Mouse (Mus musculus): ENCODE results near the gene Plau. TPM values are rescaled to one million over a fixed set of nuclear protein-coding genes. Genes with fewer than 3 reads are reported as not detected.
A peak's percentile ranks its signal among the peaks of the same experiment; 100 is the strongest.

Plau gene
- polyA plus RNA-seq, 1 experiment from 2014 or later: 4.2 TPM

DNA sequence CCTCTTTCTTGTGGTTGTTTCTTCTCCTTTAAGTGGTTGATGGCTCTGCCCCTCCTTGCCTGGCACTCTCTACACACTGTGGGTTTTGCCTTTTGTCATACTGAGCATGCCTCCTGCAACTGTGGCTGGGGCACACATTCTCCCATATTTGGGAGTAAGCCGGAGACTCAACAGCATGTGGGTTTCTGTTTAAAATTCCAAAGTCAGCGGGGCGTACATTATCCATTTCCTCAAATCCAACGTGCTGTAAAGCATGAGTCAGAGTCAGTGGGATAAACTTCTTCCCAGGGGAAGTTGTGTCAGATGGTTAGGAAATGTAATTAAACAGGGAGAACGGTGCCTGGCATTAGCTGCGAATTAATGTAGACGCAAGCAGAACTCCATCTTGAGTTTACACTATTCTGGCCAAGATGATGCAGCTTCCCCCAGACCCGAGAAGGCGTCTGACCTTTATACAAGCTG, 55.5 kb downstream of the Plau start:
- no peaks in the 10 kb centered on the region for H3K36me3 ChIP-seq (ENCODE audit: control insufficient read depth, insufficient read depth, low read length)
- H3K27ac ChIP-seq (ENCODE audit: low read depth, low read length): 0 out of 2 replicates have a peak overlapping the region, but pooled peaks have one; percentile 32
- WGBS: 30% methylated on average over 9 of the region's 9 CpGs
- no peaks in the 10 kb centered on the region for H3K9me3 ChIP-seq (ENCODE audit: control insufficient read depth, low read length)
- no peak overlapping the region for H3K4me3 ChIP-seq (ENCODE audit: low read length)
- no peaks in the 10 kb centered on the region for H3K27me3 ChIP-seq (ENCODE audit: control insufficient read depth, insufficient read depth, low read length)
- no peak overlapping the region; the same call in 1 of the 2 replicates for H3K4me2 ChIP-seq (replicated peaks; ENCODE audit: low read depth, low read length)
- peak; percentile 67; the same call in 1 of the 2 replicates for ATAC-seq (ENCODE audit: low FRiP score, low TSS enrichment)
- H3K9ac ChIP-seq (ENCODE audit: low read depth, low read length): no peak overlapping the region
- H3K4me1 ChIP-seq (ENCODE audit: control insufficient read depth, insufficient read depth, low read length): 0 out of 2 replicates have a peak, but pooled peaks cover 4% of the 10 kb centered on the region

Other genes starting within 250 kb of the Plau start
- 4.8 and 10.3 TPM in 2 replicates for gene Usp54, start 195.6 kb upstream of the Plau start, polyA plus RNA-seq (2014; fragmentation: Nextera tagmentation; extraction: Ambion mirVana)
- 1.4 and 1.6 TPM in 2 replicates for gene Myoz1, start 180.1 kb upstream of the Plau start, polyA plus RNA-seq (2014; fragmentation: Nextera tagmentation; extraction: Ambion mirVana)
- 0.24 and 0.26 TPM in 2 replicates for gene Synpo2l, start 168.3 kb upstream of the Plau start, polyA plus RNA-seq (2014; fragmentation: Nextera tagmentation; extraction: Ambion mirVana)
- gene Sec24c, start 162.4 kb upstream of the Plau start, polyA plus RNA-seq (2014; fragmentation: Nextera tagmentation; extraction: Ambion mirVana): 47.7 and 93.8 TPM in 2 replicates
- 15.1 and 19.9 TPM in 2 replicates for gene Fut11, start 141.7 kb upstream of the Plau start, polyA plus RNA-seq (2014; fragmentation: Nextera tagmentation; extraction: Ambion mirVana)
- gene Chchd1, start 133.7 kb upstream of the Plau start, polyA plus RNA-seq (2014; fragmentation: Nextera tagmentation; extraction: Ambion mirVana): 218 and 327 TPM in 2 replicates
- gene Zswim8, start 129.1 kb upstream of the Plau start, polyA plus RNA-seq (2014; fragmentation: Nextera tagmentation; extraction: Ambion mirVana): 30.1 and 32.1 TPM in 2 replicates
- 21.3 and 32.1 TPM in 2 replicates for gene Ndst2, start 102.1 kb upstream of the Plau start, polyA plus RNA-seq (2014; fragmentation: Nextera tagmentation; extraction: Ambion mirVana)
- gene Camk2g, start 42.6 kb upstream of the Plau start, polyA plus RNA-seq (2014; fragmentation: Nextera tagmentation; extraction: Ambion mirVana): 33.6 and 50.2 TPM in 2 replicates
- 19.1 and 42.4 TPM in 2 replicates for gene Vcl, start 92.7 kb downstream of the Plau start, polyA plus RNA-seq (2014; fragmentation: Nextera tagmentation; extraction: Ambion mirVana)
- 70.0 and 89.8 TPM in 2 replicates for gene Ap3m1, start 215.8 kb downstream of the Plau start, polyA plus RNA-seq (2014; fragmentation: Nextera tagmentation; extraction: Ambion mirVana)
- gene Adk, start 215.9 kb downstream of the Plau start, polyA plus RNA-seq (2014; fragmentation: Nextera tagmentation; extraction: Ambion mirVana): 155 and 156 TPM in 2 replicates

Measured in kidney, embryonic 14.5 days (tissue).